Mouse (Mus musculus) embryo, embryonic 11.5 days (tissue): ENCODE measurements at regions not wholly inside any gene's neighbourhood (a gene's known extent, or its start where the extent isn't known, plus 50 kb on each side); places are given as distances from the start of the nearest gene placed in this dataset.
A peak's percentile ranks its signal among the peaks of the same experiment; 100 is the strongest.

Experiments used
- DNase-seq: peaks from one replicate; pipeline ENCODE4 v3.0.0-alpha.2; 2012; ENCODE audit warnings: low read depth, low spot score

- no peak for DNase-seq
Observed at GRCm38 (mm10) chr13:110897621-110898020, 357.2 kb upstream of the Actbl2 start.

- DNase-seq: no peak
Observed at GRCm38 (mm10) chr13:110902994-110903644, 351.7 kb upstream of the Actbl2 start.

- DNase-seq: peak; percentile 53
Observed at GRCm38 (mm10) chr13:110907319-110907955, 347.4 kb upstream of the Actbl2 start.

GRCm38 (mm10) chr13:110911866-110912265 lies 342.9 kb upstream of the Actbl2 start:
- no peak for DNase-seq

- DNase-seq: no peak
Observed at GRCm38 (mm10) chr13:110913177-110913576, 341.6 kb upstream of the Actbl2 start.

GRCm38 (mm10) chr13:110913687-110914086 lies 341.1 kb upstream of the Actbl2 start:
- no peak for DNase-seq

- no peak for DNase-seq
Observed at GRCm38 (mm10) chr13:110915161-110915560, 339.7 kb upstream of the Actbl2 start.

- no peak for DNase-seq
Observed at GRCm38 (mm10) chr13:110923936-110924335, 330.9 kb upstream of the Actbl2 start.

GRCm38 (mm10) chr13:110924897-110925296 lies 329.9 kb upstream of the Actbl2 start:
- no peak for DNase-seq

- no peak for DNase-seq
Observed at GRCm38 (mm10) chr13:110928143-110928542, 326.7 kb upstream of the Actbl2 start.

- no peak for DNase-seq
Observed at GRCm38 (mm10) chr13:110928894-110929293, 325.9 kb upstream of the Actbl2 start.

GRCm38 (mm10) chr13:110929579-110929978 lies 325.2 kb upstream of the Actbl2 start:
- no peak for DNase-seq

- no peak for DNase-seq
Observed at GRCm38 (mm10) chr13:110941587-110941986, 313.2 kb upstream of the Actbl2 start.

- DNase-seq: no peak
Observed at GRCm38 (mm10) chr13:110942986-110943644, 311.7 kb upstream of the Actbl2 start.

- peak; percentile 32 for DNase-seq
Observed at GRCm38 (mm10) chr13:110944061-110944460, 310.8 kb upstream of the Actbl2 start.

- DNase-seq: no peak
Observed at GRCm38 (mm10) chr13:110944683-110945082, 310.1 kb upstream of the Actbl2 start.

- no peak for DNase-seq
Observed at GRCm38 (mm10) chr13:110960212-110960611, 294.6 kb upstream of the Actbl2 start.

- no peak for DNase-seq
Observed at GRCm38 (mm10) chr13:110967109-110967508, 287.7 kb upstream of the Actbl2 start.

GRCm38 (mm10) chr13:110967626-110968506 lies 286.9 kb upstream of the Actbl2 start:
- peak; percentile 72 for DNase-seq

- DNase-seq: no peak
Observed at GRCm38 (mm10) chr13:110968507-110968905, 286.3 kb upstream of the Actbl2 start.

GRCm38 (mm10) chr13:110977379-110977778 lies 277.4 kb upstream of the Actbl2 start:
- no peak for DNase-seq

GRCm38 (mm10) chr13:110978022-110978421 lies 276.8 kb upstream of the Actbl2 start:
- no peak for DNase-seq
